Mouse (Mus musculus): ENCODE results near the gene Erp27.

The Erp27 gene

GRCm38 (mm10) chr6:136940188-136940960, 18.4 kb upstream of the Erp27 start:
- intact Hi-C loops (cut with DNase I): no loop called here

DNA sequence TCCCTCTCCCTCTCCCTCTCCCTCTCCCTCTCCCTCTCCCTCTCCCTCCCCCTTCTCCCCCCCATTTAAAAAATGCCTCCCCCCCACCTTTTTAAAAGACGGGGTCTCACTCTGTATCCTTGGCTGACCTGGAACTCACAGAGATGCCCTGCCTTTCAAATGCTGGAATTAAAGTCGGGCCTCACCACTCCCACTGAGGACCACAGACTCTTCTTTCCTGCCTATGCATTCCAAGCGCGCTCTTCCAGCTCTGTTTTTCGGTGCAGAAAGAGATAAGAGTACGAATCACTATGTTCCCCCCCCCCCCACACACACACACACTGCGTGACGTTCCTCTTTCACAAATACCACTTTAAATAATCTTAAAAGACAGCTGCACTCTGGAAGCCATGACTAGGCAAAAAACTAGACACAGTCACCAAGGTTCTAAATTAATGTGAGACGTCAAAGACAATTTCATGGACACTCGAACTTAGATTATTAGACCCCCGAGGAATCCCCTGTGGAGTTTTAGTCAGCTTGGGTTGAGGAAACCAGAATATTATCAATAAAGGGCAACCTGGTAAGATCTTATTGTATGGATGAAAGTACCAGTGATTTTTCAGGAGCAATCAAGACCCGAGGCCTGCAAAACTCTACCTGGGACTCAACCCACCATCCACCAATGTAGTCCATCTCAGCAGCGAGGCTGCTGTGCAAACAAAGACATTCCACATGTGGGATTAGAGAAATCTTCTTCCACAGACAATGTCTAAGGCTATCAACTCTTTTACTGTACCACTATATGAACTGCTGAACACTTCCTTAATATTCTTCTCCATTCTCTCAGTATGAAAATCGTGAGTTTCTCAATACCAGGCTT, 17.6 kb upstream of the Erp27 start:
- intact Hi-C loops (cut with DNase I): no loop called here

- intact Hi-C loops (cut with DNase I): no loop called here
These were observed 16.5 kb upstream of the Erp27 start for GRCm38 (mm10) chr6:136938331-136939126.

DNA sequence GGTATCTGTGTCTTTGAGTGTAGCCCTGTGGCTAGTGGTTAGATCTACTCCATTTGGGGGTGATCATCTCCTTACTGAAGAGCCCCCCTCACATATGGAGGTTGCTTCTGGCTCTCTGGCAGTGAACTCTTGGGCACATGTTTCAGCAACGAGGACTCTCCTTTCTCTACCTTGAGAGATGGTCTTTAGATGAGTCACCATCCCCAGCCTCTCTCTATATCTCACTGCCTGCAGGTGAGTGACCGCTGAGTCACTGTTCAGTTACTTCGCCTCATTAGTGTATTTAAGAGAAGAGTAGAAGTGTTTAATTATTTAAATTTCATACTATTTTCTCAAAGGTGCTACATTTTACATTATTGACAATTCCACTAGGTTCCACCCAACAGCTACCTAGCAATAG, 15.1 kb upstream of the Erp27 start:
- intact Hi-C loops (cut with DNase I): no loop called here

DNA sequence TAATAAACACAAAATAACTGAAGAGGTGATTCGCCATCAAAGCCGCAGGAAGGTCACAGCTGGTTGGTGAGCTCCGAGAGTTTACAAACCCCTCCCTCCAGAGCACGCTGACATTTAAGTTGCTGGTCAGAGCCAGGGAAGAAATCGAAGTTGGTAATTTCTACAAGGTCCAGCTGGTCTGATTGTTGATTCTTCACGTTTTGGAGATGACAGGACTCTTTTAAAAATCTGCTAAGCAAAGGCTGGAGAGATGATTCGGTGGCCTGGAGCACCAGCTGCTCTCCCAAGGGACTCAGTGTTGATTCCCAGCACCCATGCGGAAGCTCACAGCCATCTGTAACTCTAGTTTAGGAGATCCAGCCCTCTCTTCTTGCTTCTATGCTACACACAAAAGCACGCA, 14.4 kb upstream of the Erp27 start:
- intact Hi-C loops (cut with DNase I): no loop called here

GRCm38 (mm10) chr6:136935233-136935632, 13.3 kb upstream of the Erp27 start:
- intact Hi-C loops (cut with DNase I): no loop called here

DNA sequence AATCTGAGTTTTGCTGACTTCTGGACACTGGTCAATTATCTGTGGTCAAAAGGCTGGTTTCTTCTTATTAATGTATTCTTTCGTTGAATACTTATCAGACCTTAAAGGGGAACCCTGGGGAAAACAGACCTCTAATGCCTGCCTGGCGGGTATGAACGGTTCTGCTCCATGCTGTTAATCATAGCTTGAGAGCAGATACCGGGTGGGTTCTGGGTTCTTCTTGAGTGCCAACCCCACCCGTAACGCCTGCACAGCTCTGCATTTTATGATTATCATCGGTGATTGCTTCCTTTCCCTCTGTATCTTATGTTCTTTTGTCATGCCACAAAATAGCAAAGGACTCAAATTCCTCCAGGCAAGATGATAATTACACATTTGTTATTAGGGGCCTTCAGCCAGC, 12.1 kb upstream of the Erp27 start:
- intact Hi-C loops (cut with DNase I): no loop called here

DNA sequence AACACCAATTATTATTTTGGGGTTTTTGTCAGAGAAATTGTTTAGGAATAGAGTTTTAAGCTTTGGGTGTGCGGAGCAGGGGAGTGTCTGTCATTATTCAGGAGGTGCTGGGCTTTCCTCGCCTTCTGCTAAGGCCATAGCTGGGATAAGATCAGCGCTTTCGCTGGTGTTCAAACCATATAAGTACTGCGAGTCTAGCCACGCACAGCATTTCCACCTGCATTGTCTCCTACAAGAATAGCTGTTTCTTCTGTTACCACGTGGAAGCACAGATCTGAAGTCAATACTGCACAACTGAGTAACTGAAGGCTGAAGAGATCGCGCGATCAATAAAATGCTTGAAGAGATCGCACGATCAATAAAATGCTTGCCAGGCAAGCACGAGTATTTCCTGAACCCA, 9.3 kb upstream of the Erp27 start:
- intact Hi-C loops (cut with DNase I): no loop called here

DNA sequence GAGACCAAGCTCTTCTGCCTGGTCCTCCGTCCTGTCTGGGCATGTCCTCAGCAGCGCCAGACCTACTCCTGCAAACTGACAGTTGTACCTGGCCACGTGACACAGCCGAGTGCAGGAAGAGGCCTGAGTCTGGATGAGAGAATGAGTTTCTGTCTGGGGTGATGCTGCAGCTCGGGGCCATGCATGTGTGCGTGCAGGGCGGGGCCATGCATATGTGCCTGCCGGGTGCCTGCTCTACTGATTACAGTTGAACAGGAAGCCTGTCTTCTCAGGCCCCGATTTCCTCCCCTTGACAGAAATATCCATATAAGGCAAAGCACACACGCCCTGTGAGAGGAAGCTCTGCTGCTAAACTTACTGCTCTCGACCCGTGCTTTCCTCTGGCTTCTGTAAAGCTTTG, 8.7 kb upstream of the Erp27 start:
- intact Hi-C loops (cut with DNase I): no loop called here

- intact Hi-C loops (cut with DNase I): no loop called here
These were observed 5.6 kb upstream of the Erp27 start for GRCm38 (mm10) chr6:136927626-136928025.

DNA sequence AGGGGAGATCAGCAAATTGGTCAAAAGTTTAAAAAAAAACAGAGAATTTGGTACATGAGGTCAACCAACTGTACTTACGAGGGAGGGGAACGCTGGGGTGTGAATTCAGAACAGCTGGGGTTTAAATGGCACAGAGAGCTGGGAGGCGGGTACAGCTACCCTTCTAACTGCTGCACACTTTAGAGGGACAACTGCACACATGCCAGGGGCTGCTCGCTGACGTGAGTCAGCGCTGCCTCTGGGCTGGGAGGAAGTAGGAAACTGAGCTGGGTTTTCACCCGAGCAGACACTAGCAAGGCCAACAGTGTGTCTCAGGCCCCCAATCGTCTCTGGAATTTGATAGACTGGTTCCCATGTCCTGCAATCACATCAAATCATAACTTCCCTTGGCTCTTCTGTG, 3.1 kb upstream of the Erp27 start:
- intact Hi-C loops (cut with DNase I): no loop called here

DNA sequence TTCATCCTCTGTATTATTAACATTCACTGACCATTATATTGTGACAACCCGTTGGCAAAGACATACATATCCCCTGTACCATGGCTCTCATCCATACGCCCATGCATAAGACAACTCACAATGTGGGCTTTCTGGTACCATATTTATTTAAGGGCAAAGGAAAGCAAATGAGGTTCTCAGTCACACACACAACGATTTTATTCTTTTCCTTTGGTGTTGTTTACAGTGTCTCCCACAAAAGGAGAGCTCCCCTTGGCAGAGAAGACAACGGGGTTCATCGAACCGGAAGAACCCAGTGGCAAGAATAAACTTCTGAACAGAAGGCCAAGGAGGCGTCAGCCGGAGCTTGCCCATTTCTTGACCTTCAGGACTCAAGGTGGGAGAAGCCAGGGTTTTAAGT, 1.6 kb upstream of the Erp27 start, which contains the start of gene Pde6h:
Gene Pde6h (plus strand): TSS at position 301 of the 400 bp plus-strand sequence.
- intact Hi-C loops (cut with DNase I): loop anchor here (5.0 kb wide), 2 partner anchors 39 to 59 kb away; no protein-coding TSS in a partner anchor

GRCm38 (mm10) chr6:136922871-136923270, 891 bp upstream of the Erp27 start:
- intact Hi-C loops (cut with DNase I): loop anchor here (5.0 kb wide), 2 partner anchors 39 to 59 kb away; no protein-coding TSS in a partner anchor

GRCm38 (mm10) chr6:136921601-136922000, 379 bp downstream of the Erp27 start:
- intact Hi-C loops (cut with DNase I): loop anchor here (5.0 kb wide), 2 partner anchors 41 to 61 kb away; no protein-coding TSS in a partner anchor

DNA sequence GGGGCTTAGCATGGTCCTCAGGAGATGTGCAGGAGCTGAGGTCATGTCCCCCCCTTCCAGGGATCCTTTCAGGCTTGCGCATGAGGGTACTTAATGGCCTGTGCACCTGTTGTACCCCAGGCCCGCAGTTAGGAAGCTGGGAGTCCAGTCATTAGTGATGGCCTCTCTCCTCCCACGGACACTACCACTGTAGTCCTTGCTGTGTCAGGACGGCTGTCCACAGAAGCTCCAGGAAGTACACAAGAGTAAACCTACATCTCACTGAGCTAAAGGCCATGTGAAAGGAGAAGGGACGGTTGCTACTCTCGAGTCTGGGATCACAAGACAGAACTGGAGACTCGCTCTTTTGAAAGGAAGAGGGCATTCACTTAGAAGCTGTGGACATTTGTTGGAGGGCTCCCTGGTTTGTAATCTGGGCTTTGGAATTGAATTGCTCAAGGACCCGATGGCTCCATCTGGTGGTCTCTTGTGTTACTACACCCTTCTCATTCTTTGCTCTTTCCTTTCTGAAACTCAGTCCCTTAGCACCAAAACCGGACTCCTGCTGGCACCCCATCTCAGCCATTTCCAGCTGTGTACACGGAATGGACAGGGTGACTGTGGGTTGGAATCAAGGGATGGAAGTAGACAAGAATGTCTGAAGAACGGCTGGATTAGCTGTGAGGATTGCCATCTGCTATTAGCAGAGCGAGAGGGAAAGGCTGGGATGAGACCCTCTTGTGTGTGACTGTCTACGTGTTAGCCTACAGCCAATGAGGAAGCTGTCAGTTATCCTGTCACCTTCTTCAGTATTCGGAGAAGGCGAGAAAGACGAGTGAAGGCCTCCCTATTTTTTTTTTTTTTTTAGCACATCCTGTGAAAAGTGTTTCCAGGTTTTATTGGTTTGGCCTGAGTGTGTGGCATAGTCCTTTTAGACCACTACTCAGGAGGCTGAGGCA, 1.4 kb downstream of the Erp27 start:
- intact Hi-C loops (cut with DNase I): loop anchor here (1.0 to 5.0 kb wide), 3 partner anchors 42 to 62 kb away; no protein-coding TSS in a partner anchor

DNA sequence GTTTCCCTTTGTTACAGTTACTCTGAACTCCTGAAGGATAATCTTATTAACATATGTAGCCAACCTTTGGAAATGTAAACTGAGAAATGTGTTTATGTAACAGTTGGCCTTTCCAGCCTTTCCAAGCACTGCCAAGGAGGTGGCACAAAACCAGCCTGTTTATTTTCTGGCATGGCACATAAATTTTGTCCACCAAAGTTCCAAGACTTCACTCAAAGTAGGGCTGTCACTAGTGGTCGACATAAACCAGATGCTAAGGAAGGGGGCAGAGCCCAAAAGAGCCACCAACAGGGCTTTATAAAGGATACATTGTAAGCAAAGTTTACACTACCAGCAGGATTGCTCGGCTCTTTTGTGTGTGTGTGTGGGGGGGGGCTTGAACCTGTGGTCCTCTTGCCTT, 4.1 kb downstream of the Erp27 start:
- intact Hi-C loops (cut with DNase I): no loop called here

DNA sequence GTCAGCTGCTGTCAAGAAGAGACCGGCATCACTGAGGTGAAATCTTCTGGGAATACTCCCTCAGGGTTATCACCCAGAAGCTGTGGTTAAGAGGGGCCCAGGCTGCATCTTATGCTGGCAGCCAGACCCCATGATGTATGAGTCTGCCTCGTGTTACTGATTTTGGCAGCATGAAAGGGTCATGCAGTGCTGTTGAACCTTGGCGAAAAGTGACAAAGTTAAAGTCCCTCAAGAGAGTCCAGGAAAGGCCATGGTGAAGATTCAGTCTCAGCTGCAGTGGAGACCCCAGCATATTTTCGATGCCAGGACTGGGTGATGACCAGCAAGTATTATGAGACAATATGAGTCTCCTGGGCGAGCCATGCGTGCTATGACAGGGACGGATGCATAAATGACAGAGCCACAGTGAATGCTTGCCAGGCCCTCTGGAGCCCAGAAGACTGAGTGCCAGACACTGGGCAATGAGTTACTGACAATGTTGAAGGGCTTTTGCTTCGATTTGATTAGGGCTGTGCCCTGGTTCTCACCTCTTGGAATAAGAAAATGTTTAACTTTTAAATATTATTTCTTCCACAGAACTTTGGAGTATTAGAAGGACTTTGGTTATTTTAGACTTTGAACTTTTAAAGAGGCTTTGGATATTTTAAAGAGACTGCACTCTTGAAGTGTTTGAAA, 6.1 kb downstream of the Erp27 start:
- intact Hi-C loops (cut with DNase I): no loop called here

- intact Hi-C loops (cut with DNase I): no loop called here
These were observed 7.7 kb downstream of the Erp27 start for GRCm38 (mm10) chr6:136914234-136914633.

GRCm38 (mm10) chr6:136913384-136914126, 8.4 kb downstream of the Erp27 start:
- intact Hi-C loops (cut with DNase I): no loop called here

Measured in adrenal gland (tissue).